Mouse (Mus musculus) stomach, postnatal 0 days (tissue): ENCODE measurements around the gene Kcnab2. TPM values are rescaled to one million over a fixed set of nuclear protein-coding genes. Genes with fewer than 3 reads are reported as not detected.

Experiments used
- ATAC-seq: fragments of 200-750 bp; cut with Nextera tagmentation; 2 replicates; pipeline ENCODE4 v1.8.0; 2017; ENCODE audit not compliant: low FRiP score, low TSS enrichment
- DNase-seq: peaks from one replicate; pipeline ENCODE4 v3.0.0-alpha.2; 2016; ENCODE audit warnings: low spot score
- H3K27ac ChIP-seq: fragments of 300-500 bp; sonication (generic); replicated peaks from 2 replicates; pipeline ENCODE4 v1.5.1; 2014; ENCODE audit warnings: mild to moderate bottlenecking, control low read depth
- H3K27me3 ChIP-seq: fragments of 300-500 bp; sonication (generic); 2 replicates; pipeline ENCODE4 v1.6.1; 2014; ENCODE audit warnings: low read length; ENCODE audit not compliant: control insufficient read depth, insufficient read depth
- H3K36me3 ChIP-seq: fragments of 300-500 bp; sonication (generic); 2 replicates; pipeline ENCODE4 v1.6.1; 2014; ENCODE audit warnings: low read length, mixed read lengths; ENCODE audit not compliant: control insufficient read depth, insufficient read depth
- H3K4me1 ChIP-seq: fragments of 300-500 bp; sonication (generic); replicated peaks from 2 replicates; pipeline ENCODE4 v1.6.1; 2014; ENCODE audit warnings: antibody characterized with exemption; ENCODE audit not compliant: control insufficient read depth, insufficient read depth
- H3K4me2 ChIP-seq: fragments of 300-500 bp; sonication (generic); replicated peaks from 2 replicates; pipeline ENCODE4 v1.6.1; 2014; ENCODE audit warnings: low read depth, mild to moderate bottlenecking, control low read depth, moderate library complexity
- H3K4me3 ChIP-seq: fragments of 300-500 bp; sonication (generic); 2 replicates; pipeline ENCODE4 v1.5.1; 2014; ENCODE audit warnings: low read depth, low read length, control low read depth
- H3K9ac ChIP-seq: fragments of 300-500 bp; sonication (generic); 2 replicates; pipeline ENCODE4 v1.6.1; 2014; ENCODE audit warnings: mild to moderate bottlenecking, low read length, control low read depth, mixed read lengths
- H3K9me3 ChIP-seq: fragments of 300-500 bp; sonication (generic); 2 replicates; pipeline ENCODE4 v1.6.1; 2016; ENCODE audit warnings: low read length; ENCODE audit not compliant: control insufficient read depth
- CTCF ChIP-seq: IDR thresholded peaks from 2 replicates; pipeline ENCODE4 v1.5.1; 2016; ENCODE audit warnings: antibody characterized with exemption, low read depth, mild to moderate bottlenecking, moderate library complexity
- EP300 ChIP-seq: optimal IDR thresholded peaks from 2 replicates; pipeline ENCODE3; 2016; ENCODE audit warnings: antibody characterized with exemption
- WGBS: fragments of 180-500 bp; shearing (Covaris S2); extraction: QIAGEN DNeasy Blood & Tissue Kit; methylation state at CpG from one replicate; pipeline ENCODE4 v1.1.7; 2014; 5-methylcytosine and 5-hydroxymethylcytosine counted together
- polyA plus RNA-seq: library from polyadenylated mRNA; unstranded; fragments of >200 nt; fragmentation: Nextera tagmentation; extraction: Ambion mirVana; gene quantifications from 2 replicates; pipeline ENCODE4 v1.2.1, GENCODE M21; 2015

The Kcnab2 gene
- polyA plus RNA-seq, 1 experiment from 2014 or later = 1.2 TPM

DNA sequence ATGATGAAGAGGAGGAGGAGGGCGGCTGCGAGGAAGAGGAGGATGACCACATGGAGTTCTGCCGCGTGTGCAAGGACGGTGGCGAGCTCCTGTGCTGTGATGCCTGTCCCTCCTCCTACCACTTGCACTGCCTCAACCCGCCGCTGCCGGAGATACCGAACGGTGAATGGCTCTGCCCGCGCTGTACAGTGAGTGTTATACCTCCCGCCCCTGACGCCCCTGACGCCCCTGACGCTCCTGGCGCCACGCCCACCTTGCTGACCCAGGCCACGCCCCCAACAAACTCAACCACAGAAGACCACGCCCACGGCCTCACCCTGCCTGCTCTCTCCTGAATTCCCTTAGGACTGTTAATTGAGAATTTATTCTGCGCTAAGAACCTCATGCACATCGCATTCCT lies 116.8 kb downstream of the Kcnab2 start:
- DNase-seq = peak; percentile 74

DNA sequence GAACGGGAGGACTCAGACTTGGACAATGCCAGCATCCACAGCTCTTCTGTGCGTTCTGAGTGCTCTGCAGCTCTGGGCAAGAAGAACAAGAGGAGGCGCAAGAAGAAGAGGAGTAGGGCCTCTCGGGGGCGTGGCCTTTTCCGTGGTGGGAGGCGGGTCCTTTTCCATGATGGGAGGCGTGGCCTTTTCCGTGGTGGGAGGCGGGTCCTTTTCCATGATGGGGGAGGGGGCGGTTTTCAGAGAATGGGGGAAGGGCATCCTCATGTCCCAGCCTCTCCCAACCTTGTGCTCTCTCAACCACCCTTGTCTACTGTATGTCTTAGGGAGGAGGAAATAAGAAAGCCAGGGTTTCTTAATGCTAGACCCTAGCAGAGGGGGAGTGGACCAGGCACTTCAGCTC lies 118.0 kb downstream of the Kcnab2 start:
- Histone ChIP-seq H3K27me3 (no peaks in the 10 kb centered on the region), H3K9me3 (no peaks in the 10 kb centered on the region), H3K9ac (no peak overlapping the region), H3K27ac (no peak overlapping the region), H3K36me3 (no peaks in the 10 kb centered on the region), H3K4me3 (no peak overlapping the region), H3K4me2 (no peak overlapping the region), H3K4me1 (no peaks in the 10 kb centered on the region)
- DNase-seq (no peak), ATAC-seq (no peak)
- 12% methylated on average over 9 of the region's 11 CpGs for WGBS
- TF ChIP-seq CTCF (no peak), EP300 (no peak)

More for the DNA sequence above, 116.8 kb downstream of the Kcnab2 start:
- H3K4me3 ChIP-seq = no peak overlapping the region
- no peaks in the 10 kb centered on the region for H3K9me3 ChIP-seq
- ATAC-seq = 0 out of 2 replicates have a peak, but pooled peaks have one; percentile 41
- TF ChIP-seq EP300 (no peak), CTCF (no peak)
- peak overlapping the region; percentile 14 for H3K4me2 ChIP-seq
- H3K27ac ChIP-seq = no peak overlapping the region
- no peak overlapping the region for H3K9ac ChIP-seq
- H3K4me1 ChIP-seq = no peaks in the 10 kb centered on the region
- WGBS = 1% methylated on average over 23 of the region's 24 CpGs
- H3K27me3 ChIP-seq = no peaks in the 10 kb centered on the region
- H3K36me3 ChIP-seq = no peaks in the 10 kb centered on the region

DNA sequence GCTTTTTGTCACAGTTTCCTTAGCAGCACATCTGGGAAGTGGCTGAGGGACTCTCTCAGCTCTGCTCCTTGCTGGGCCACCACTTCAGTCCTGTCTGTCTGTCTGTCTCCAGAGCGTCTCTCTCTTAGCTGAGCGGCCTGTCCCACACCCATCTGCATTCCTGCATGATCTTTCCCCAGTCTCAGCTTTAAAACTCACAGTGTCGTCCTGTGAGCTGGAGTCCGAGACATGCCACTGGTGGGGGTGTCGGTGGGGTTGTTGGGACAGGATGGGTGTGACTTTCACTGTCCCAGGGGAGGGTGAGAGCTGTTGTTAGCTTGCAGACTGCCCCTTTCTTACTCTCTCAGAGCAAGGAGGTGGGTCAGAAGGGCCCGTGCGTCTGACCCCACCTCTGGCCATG lies 122.0 kb downstream of the Kcnab2 start:
- H3K4me2 ChIP-seq = no peak overlapping the region

DNA sequence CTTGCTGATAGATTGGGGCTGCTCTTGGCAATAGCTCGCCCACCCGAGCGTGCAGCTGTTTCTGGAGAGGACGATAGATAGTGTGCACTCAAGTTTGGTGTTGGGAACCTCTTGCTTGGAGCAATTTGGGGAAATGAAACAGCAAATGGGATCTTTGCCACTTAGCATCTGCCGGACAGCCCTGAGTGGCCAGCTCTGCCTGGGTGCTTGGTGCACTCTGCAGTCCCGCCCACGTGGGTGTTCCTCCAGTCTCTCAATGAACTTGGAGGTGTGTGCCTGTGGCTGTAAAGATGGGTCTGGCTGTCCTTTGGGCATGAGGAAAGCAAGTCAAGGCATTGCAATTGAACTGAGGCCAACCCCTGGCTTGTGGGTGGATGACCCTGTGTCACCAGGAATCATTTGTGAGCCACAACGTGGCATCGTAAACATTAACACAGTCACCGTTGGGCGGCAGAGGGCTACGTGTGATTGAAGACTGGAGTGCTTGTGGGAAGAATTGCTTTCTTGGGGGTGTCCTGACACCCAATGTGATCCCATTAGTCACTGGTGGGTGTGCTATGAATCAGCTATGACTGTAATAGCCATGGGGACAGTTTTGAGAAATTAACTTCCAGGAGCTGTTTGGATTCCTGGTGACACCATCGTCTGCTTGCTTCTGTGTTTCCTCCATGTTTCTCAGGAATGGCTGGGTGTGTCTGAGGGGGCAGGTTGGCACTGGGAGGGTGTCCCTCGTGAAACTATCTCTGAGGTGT lies 123.6 kb downstream of the Kcnab2 start:
- WGBS = 68% methylated on average over 14 of the region's 14 CpGs
- H3K36me3 ChIP-seq = no peaks in the 10 kb centered on the region
- no peak for TF ChIP-seq EP300
- no peak for TF ChIP-seq CTCF
- no peak overlapping the region for H3K4me3 ChIP-seq
- ATAC-seq (no peak), DNase-seq (no peak)
- no peak overlapping the region for H3K9ac ChIP-seq
- H3K4me2 ChIP-seq = no peak overlapping the region
- no peaks in the 10 kb centered on the region for H3K27me3 ChIP-seq
- H3K4me1 ChIP-seq = no peaks in the 10 kb centered on the region
- no peaks in the 10 kb centered on the region for H3K9me3 ChIP-seq
- H3K27ac ChIP-seq = no peak overlapping the region

More for the DNA sequence above, 122.0 kb downstream of the Kcnab2 start:
- ATAC-seq (no peak), DNase-seq (no peak)
- WGBS = 72% methylated on average over 7 of the region's 7 CpGs
- H3K36me3 ChIP-seq = no peaks in the 10 kb centered on the region
- no peaks in the 10 kb centered on the region for H3K4me1 ChIP-seq
- no peak overlapping the region for H3K4me3 ChIP-seq
- no peaks in the 10 kb centered on the region for H3K9me3 ChIP-seq
- no peak for TF ChIP-seq EP300
- H3K27me3 ChIP-seq = no peaks in the 10 kb centered on the region
- H3K9ac ChIP-seq = no peak overlapping the region
- no peak overlapping the region for H3K27ac ChIP-seq

DNA sequence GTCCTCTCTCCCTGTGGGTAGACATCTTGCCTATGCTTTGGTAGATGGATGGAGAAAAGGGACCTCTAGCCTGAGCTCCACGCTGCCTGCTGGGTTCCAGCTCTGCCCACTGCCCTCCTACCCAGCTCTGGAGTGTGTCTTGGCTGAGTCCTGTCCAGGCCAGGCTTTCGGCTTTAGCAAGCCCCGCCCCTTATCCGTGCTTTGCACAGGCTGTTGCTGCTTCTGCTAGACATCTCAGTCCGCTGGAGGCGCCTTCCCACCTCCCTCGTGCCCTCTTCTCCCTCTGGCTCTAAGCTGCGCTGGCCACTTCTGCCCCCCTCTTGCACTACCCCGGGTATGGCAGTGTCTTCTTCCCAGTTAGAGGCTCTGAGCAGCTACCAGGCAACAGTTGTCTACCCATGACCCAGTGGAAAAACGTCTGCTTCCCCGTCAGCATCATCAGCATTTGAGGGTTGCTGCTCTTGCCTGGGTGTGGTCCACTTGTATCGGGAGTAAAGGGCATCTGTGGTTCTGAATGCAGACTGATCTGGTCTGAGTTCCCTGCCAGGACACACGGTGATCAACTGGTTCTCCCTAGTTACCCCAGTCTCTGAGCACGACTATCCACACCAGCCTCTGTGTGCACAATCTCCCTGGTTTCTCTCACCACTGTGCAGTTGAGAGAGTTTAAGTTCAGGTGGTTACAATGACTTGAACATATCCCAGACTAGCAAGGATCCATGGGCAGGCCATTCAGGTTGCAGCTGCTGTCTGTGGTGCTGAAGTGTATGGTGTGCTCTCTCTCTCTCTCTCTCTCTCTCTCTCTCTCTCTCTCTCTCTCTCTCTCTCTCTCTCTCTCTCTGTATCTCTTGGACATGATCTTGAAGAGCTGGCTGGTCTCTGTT lies 126.0 kb downstream of the Kcnab2 start:
- Histone ChIP-seq H3K4me1 (no peaks in the 10 kb centered on the region), H3K27me3 (no peaks in the 10 kb centered on the region), H3K4me3 (no peak overlapping the region), H3K9ac (no peak overlapping the region), H3K9me3 (no peaks in the 10 kb centered on the region), H3K36me3 (no peaks in the 10 kb centered on the region), H3K27ac (no peak overlapping the region), H3K4me2 (no peak overlapping the region)
- WGBS = 13% methylated on average over 11 of the region's 14 CpGs
- DNase-seq (peak; percentile 31), ATAC-seq (0 out of 2 replicates have a peak, but pooled peaks have one; percentile 33)
- no peak for TF ChIP-seq EP300
- no peak for TF ChIP-seq CTCF
